Mouse (Mus musculus): ENCODE data around the gene Exoc8. TPM values are rescaled to one million over a fixed set of nuclear protein-coding genes. Genes with fewer than 3 reads are reported as not detected.

The Exoc8 gene
- 7.8 and 8.9 TPM in 2 replicates for polyA plus RNA-seq (2014; fragmentation: Nextera tagmentation; extraction: Ambion mirVana)

DNA sequence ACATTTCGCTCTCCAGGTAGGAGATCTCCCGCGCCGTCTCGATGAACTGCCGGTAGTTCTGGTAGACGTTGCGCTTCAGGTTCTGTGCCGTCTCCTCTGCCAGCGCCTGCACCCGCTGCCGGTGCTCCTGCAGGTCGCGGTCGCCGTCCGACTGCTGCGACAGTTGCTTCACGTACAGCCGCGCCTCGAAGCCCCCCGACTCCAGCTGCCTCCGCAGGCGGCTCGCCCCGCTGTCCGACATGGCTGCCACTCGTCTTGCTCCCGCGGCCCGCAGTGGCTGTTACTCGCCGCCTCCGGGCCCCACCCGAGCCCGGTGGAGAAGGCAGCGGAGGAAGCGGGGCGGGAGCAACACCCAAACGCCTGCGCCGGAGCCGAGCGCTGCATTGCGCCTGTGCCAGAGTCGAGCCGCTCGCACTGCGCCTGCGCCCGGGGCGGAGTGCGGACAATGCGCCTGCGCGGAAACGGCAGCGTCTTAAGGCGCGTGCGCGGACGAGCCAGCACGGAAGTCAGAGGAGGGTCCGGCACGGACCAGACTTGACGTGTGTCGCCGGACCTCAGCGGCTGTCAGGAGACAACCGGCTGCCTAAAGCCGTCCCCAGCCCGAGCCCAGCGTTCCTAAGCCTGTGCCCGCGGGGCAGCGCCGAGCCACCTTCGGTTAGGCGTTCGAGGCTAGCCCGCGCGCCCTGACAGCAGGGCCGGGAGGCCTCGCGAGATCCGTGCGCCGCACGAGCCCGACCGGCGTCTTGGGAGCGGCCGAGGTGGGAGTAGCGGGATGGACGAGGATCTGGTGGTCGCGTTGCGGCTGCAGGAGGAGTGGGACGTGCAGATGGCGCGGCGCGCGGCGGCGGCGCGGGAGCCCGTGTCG is at the start of gene Exoc8, which contains the start of gene Sprtn:
TSS of gene Exoc8 (minus strand) at position 320 of the 865 bp plus-strand sequence.
TSS of gene Sprtn (plus strand) at position 501 of the 865 bp plus-strand sequence.
- peak within 1 kb of the TSS; percentile 79 for H3K27ac ChIP-seq (ENCODE audit: low read length)
- peak; percentile 82 for ATAC-seq (ENCODE audit: insufficient number of reproducible peaks, insufficient read depth, low FRiP score, low read depth)
- peak within 1 kb of the TSS; percentile 94 for H3K4me2 ChIP-seq (replicated peaks; ENCODE audit: low read depth, low read length)
- under 1% methylated on average over 114 of the region's 114 CpGs for WGBS
- peaks cover 42% of the 10 kb centered on the region for H3K36me3 ChIP-seq (ENCODE audit: control insufficient read depth, insufficient read depth, low read length)
- H3K4me1 ChIP-seq (ENCODE audit: control insufficient read depth, insufficient read depth, low read length) = peaks cover 20% of the 10 kb centered on the region
- peak within 1 kb of the TSS; percentile 90 for H3K4me3 ChIP-seq (ENCODE audit: low read depth, low read length)
- no peaks in the 10 kb centered on the region for H3K27me3 ChIP-seq (ENCODE audit: control insufficient read depth, insufficient read depth, low read length)
- no peaks in the 10 kb centered on the region for H3K9me3 ChIP-seq (ENCODE audit: control insufficient read depth, low read depth, low read length)
- H3K9ac ChIP-seq (replicated peaks; ENCODE audit: low read depth, low read length) = peak within 1 kb of the TSS; percentile 73

DNA sequence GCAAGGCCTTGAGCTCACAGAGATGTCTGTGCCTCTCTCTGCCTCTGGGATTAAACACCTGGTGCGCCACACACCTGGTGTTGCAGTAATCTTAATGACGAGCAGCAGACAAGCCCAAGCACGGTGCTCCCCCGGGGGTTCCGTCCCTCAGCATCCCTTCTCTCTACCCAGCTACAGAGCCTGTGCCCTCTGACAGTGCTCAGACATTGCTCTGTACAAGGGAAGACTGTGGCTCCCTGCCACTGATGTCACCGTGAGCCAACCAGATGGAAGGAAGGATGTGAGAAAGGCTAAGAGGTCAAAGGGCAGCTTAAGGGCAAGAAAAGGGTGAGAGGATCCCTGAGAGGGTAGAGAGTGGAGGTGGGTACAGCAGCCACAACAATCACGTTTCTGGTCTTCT is 46.9 kb upstream of the Exoc8 start:
- no peak overlapping the region for H3K4me2 ChIP-seq (replicated peaks; ENCODE audit: low read depth, low read length)
- H3K27ac ChIP-seq (ENCODE audit: low read length) = no peak overlapping the region
- peaks cover 14% of the 10 kb centered on the region; the same call in 1 of the 2 replicates for H3K4me1 ChIP-seq (ENCODE audit: control insufficient read depth, insufficient read depth, low read length)
- ATAC-seq (ENCODE audit: insufficient number of reproducible peaks, insufficient read depth, low FRiP score, low read depth) = no peak
- no peaks in the 10 kb centered on the region for H3K27me3 ChIP-seq (ENCODE audit: control insufficient read depth, insufficient read depth, low read length)
- no peak overlapping the region for H3K9ac ChIP-seq (replicated peaks; ENCODE audit: low read depth, low read length)
- no peak overlapping the region for H3K4me3 ChIP-seq (ENCODE audit: low read depth, low read length)
- H3K9me3 ChIP-seq (ENCODE audit: control insufficient read depth, low read depth, low read length) = no peaks in the 10 kb centered on the region
- WGBS = 57% methylated on average over 7 of the region's 7 CpGs
- H3K36me3 ChIP-seq (ENCODE audit: control insufficient read depth, insufficient read depth, low read length) = no peaks in the 10 kb centered on the region; the same call in 1 of the 2 replicates

- Histone ChIP-seq H3K9ac (replicated peaks; ENCODE audit: low read depth, low read length) (no peak overlapping the region), H3K4me3 (ENCODE audit: low read depth, low read length) (no peak overlapping the region), H3K4me2 (replicated peaks; ENCODE audit: low read depth, low read length) (no peak overlapping the region), H3K36me3 (ENCODE audit: control insufficient read depth, insufficient read depth, low read length) (peaks cover 4% of the 10 kb centered on the region; the same call in 1 of the 2 replicates), H3K27me3 (ENCODE audit: control insufficient read depth, insufficient read depth, low read length) (no peaks in the 10 kb centered on the region), H3K9me3 (ENCODE audit: control insufficient read depth, low read depth, low read length) (no peaks in the 10 kb centered on the region), H3K4me1 (ENCODE audit: control insufficient read depth, insufficient read depth, low read length) (peaks cover 14% of the 10 kb centered on the region; the same call in 1 of the 2 replicates), H3K27ac (ENCODE audit: low read length) (no peak overlapping the region)
- no peak for ATAC-seq (ENCODE audit: insufficient number of reproducible peaks, insufficient read depth, low FRiP score, low read depth)
- WGBS = 98% methylated on average over 6 of the region's 6 CpGs
These were observed 46.3 kb upstream of the Exoc8 start for GRCm38 (mm10) chr8:124943801-124944200.

- H3K9ac ChIP-seq (replicated peaks; ENCODE audit: low read depth, low read length) = no peak overlapping the region
- H3K4me1 ChIP-seq (ENCODE audit: control insufficient read depth, insufficient read depth, low read length) = no peaks in the 10 kb centered on the region
- H3K4me2 ChIP-seq (replicated peaks; ENCODE audit: low read depth, low read length) = no peak overlapping the region
- whole genome bisulfite sequencing = 86% methylated on average over 4 of the region's 4 CpGs
- H3K27ac ChIP-seq (ENCODE audit: low read length) = no peak overlapping the region
- no peaks in the 10 kb centered on the region for H3K27me3 ChIP-seq (ENCODE audit: control insufficient read depth, insufficient read depth, low read length)
- H3K4me3 ChIP-seq (ENCODE audit: low read depth, low read length) = no peak overlapping the region
- peaks cover 5% of the 10 kb centered on the region; the same call in 1 of the 2 replicates for H3K36me3 ChIP-seq (ENCODE audit: control insufficient read depth, insufficient read depth, low read length)
- no peak for ATAC-seq (ENCODE audit: insufficient number of reproducible peaks, insufficient read depth, low FRiP score, low read depth)
- no peaks in the 10 kb centered on the region for H3K9me3 ChIP-seq (ENCODE audit: control insufficient read depth, low read depth, low read length)
These were observed 39.8 kb upstream of the Exoc8 start for GRCm38 (mm10) chr8:124937293-124937692.

DNA sequence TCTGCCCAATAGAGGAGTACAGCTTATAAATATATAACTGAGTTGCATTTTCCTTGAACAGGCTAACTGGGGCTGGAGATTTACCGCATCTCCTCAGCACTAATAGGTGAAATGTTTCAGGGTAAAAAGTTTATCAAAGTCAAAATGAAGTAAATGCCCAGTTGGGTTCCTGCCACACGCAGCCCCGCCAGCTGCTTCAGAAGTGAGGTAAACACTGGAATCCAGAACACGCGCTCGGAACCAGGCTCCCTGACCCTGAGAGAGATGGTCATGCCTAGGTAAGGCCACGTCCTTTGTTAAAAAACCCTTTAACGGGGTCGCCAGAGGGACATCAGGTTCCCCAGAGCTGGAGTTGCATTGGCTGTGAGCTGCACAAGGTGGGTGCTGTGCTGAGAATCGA is 39.2 kb upstream of the Exoc8 start:
- Histone ChIP-seq H3K9me3 (ENCODE audit: control insufficient read depth, low read depth, low read length) (no peaks in the 10 kb centered on the region), H3K9ac (replicated peaks; ENCODE audit: low read depth, low read length) (no peak overlapping the region), H3K4me1 (ENCODE audit: control insufficient read depth, insufficient read depth, low read length) (no peaks in the 10 kb centered on the region), H3K27ac (ENCODE audit: low read length) (no peak overlapping the region), H3K4me3 (ENCODE audit: low read depth, low read length) (no peak overlapping the region), H3K27me3 (ENCODE audit: control insufficient read depth, insufficient read depth, low read length) (no peaks in the 10 kb centered on the region), H3K4me2 (replicated peaks; ENCODE audit: low read depth, low read length) (no peak overlapping the region), H3K36me3 (ENCODE audit: control insufficient read depth, insufficient read depth, low read length) (peaks cover 5% of the 10 kb centered on the region; the same call in 1 of the 2 replicates)
- 93% methylated on average over 10 of the region's 10 CpGs for WGBS
- no peak for ATAC-seq (ENCODE audit: insufficient number of reproducible peaks, insufficient read depth, low FRiP score, low read depth)

- WGBS = 85% methylated on average over 5 of the region's 5 CpGs
These were observed 37.6 kb upstream of the Exoc8 start for GRCm38 (mm10) chr8:124935116-124935515.

GRCm38 (mm10) chr8:124932435-124932834 is 34.9 kb upstream of the Exoc8 start:
- H3K4me3 ChIP-seq (ENCODE audit: low read depth, low read length) = no peak overlapping the region
- H3K27me3 ChIP-seq (ENCODE audit: control insufficient read depth, insufficient read depth, low read length) = no peaks in the 10 kb centered on the region
- no peak for ATAC-seq (ENCODE audit: insufficient number of reproducible peaks, insufficient read depth, low FRiP score, low read depth)
- H3K9ac ChIP-seq (replicated peaks; ENCODE audit: low read depth, low read length) = no peak overlapping the region
- H3K4me2 ChIP-seq (replicated peaks; ENCODE audit: low read depth, low read length) = no peak overlapping the region
- H3K9me3 ChIP-seq (ENCODE audit: control insufficient read depth, low read depth, low read length) = no peaks in the 10 kb centered on the region
- WGBS = 80% methylated on average over 3 of the region's 3 CpGs
- H3K4me1 ChIP-seq (ENCODE audit: control insufficient read depth, insufficient read depth, low read length) = no peaks in the 10 kb centered on the region
- no peak overlapping the region for H3K27ac ChIP-seq (ENCODE audit: low read length)
- no peaks in the 10 kb centered on the region for H3K36me3 ChIP-seq (ENCODE audit: control insufficient read depth, insufficient read depth, low read length)

More at GRCm38 (mm10) chr8:124935116-124935515, 37.6 kb upstream of the Exoc8 start:
- Histone ChIP-seq H3K27me3 (ENCODE audit: control insufficient read depth, insufficient read depth, low read length) (no peaks in the 10 kb centered on the region), H3K4me3 (ENCODE audit: low read depth, low read length) (no peak overlapping the region), H3K4me2 (replicated peaks; ENCODE audit: low read depth, low read length) (no peak overlapping the region), H3K9me3 (ENCODE audit: control insufficient read depth, low read depth, low read length) (no peaks in the 10 kb centered on the region), H3K27ac (ENCODE audit: low read length) (no peak overlapping the region), H3K9ac (replicated peaks; ENCODE audit: low read depth, low read length) (no peak overlapping the region), H3K4me1 (ENCODE audit: control insufficient read depth, insufficient read depth, low read length) (no peaks in the 10 kb centered on the region), H3K36me3 (ENCODE audit: control insufficient read depth, insufficient read depth, low read length) (peaks cover 5% of the 10 kb centered on the region; the same call in 1 of the 2 replicates)
- no peak for ATAC-seq (ENCODE audit: insufficient number of reproducible peaks, insufficient read depth, low FRiP score, low read depth)

DNA sequence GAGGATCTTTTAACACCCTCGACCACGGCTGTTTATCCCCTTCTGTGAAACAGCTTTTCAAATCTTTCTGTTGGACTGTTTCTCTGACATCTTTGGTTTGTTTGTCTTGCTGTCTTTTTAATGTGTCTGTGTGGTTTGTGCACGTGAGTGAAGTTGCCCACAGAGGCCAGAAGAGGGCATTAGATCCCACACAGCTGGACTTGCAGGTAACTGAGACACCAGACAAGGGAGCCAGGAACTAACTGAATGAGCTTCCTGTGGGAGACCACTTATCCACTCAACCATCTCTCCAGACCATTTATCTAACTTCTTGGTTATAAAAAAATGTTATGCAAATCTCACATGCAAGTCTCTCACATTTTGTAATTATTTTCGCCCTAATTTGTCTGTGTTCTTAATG is 33.1 kb upstream of the Exoc8 start:
- 84% methylated on average over 4 of the region's 4 CpGs for WGBS
- Histone ChIP-seq H3K27ac (ENCODE audit: low read length) (no peak overlapping the region), H3K36me3 (ENCODE audit: control insufficient read depth, insufficient read depth, low read length) (no peaks in the 10 kb centered on the region), H3K9ac (replicated peaks; ENCODE audit: low read depth, low read length) (no peak overlapping the region), H3K4me3 (ENCODE audit: low read depth, low read length) (no peak overlapping the region), H3K9me3 (ENCODE audit: control insufficient read depth, low read depth, low read length) (no peaks in the 10 kb centered on the region), H3K4me1 (ENCODE audit: control insufficient read depth, insufficient read depth, low read length) (0 out of 2 replicates have a peak, but pooled peaks cover 2% of the 10 kb centered on the region), H3K27me3 (ENCODE audit: control insufficient read depth, insufficient read depth, low read length) (no peaks in the 10 kb centered on the region), H3K4me2 (replicated peaks; ENCODE audit: low read depth, low read length) (no peak overlapping the region)
- no peak for ATAC-seq (ENCODE audit: insufficient number of reproducible peaks, insufficient read depth, low FRiP score, low read depth)
